Mouse (Mus musculus) right cerebral cortex, adult 2 months (tissue): ENCODE measurements at regions not wholly inside any gene's neighbourhood (a gene's known extent, or its start where the extent isn't known, plus 50 kb on each side); places are given as distances from the start of the nearest gene placed in this dataset.
"Not testable (repeated sequence)": the region's sequence is repeated elsewhere in the genome, so short reads cannot be mapped to it uniquely, and the experiment has no call there.

Experiments
- DNase-seq, 2 experiments: peaks; one replicate each; pipeline ENCODE4 v3.0.0; 2021 to 2022; ENCODE audit warnings: low spot score in 2 of 2

DNA sequence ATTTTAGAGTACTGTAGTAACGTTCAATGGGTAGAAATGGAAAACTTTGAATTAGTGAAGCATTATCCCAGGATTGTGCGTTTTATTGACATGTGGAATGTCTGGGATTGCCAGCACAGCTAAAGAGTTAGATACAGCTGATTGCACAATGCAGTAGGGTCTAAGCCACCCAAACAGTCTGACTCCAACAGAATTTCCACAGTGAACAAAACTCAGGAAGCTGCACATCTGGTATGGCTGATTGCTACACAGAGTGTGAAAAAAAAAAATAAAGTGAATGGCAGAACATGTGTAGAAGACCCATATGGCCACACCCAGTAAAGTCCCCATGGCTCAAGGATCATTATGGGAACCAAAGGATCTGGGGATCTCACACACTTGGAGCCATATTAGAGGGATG, 596.0 kb upstream of the Igfbp3 start:
- no peak for DNase-seq

DNA sequence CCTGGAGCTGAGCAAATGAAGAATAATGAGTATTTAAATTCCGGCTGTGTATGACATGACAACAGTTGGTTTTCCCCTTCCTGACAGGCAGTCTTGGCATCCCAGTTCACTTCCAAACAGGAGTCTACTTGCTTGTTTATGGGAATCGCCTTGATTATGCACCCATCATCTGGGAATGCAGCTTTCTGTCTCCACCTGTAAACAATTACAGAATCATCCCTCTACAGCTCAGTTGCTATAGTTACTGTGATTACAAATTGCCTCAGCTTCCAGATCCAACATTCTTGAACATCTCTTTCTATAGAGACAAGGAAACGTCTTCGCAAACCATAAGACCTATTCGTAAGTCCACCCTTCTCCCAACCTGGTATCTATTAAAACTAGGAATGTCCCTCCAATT, 582.6 kb upstream of the Igfbp3 start:
- peak in 1 of 2 experiments; percentile 2 for DNase-seq

DNA sequence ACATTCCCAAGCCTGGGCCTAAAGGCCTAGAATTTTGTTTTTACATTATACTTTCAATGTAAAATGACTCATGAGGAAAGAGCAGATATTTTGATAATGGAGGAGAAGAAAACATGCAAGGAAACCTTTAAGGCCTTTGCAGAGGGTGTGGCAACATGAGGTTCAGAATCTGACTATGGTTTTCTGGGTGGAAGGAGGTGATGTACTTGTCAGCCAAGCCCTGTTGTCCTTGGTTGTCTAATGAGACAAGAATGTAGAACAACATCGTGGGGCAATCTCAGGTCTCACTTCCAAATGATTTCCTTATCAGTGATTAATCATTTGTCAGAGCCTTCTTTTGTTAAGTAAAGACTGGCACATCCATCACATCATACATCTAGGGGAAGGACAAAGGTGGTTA, 580.5 kb upstream of the Igfbp3 start:
- DNase-seq: no peak

DNA sequence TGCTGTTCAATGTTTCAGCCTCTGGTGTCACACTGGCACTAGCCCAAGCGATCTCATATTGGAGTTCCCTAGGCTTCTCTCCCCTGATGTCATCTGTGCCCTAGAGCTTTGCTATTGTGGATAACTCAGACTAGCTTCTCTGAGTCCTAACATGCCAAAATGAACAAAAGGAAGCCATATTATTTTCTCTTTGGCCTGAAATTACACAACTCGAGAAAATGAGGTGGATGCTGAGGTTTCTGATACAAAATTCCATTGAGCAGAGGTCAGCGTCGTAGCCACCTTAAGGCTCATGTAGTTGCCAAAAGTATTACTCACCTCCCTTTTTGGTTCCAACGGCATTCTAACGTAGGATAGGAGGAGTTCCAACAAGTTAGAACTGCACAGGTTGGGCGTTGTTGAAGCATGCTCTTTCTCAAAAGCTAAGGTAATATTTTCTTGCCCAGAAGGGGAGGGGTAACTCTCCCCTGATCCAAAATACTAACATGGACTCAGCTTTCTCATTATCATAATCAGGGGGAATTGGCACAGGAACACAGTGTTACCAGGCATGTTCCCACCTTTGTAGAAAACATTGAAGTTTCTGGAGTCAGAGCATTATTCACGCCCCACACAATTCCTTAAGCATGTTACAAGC, 566.9 kb upstream of the Igfbp3 start:
- DNase-seq: no peak

DNA sequence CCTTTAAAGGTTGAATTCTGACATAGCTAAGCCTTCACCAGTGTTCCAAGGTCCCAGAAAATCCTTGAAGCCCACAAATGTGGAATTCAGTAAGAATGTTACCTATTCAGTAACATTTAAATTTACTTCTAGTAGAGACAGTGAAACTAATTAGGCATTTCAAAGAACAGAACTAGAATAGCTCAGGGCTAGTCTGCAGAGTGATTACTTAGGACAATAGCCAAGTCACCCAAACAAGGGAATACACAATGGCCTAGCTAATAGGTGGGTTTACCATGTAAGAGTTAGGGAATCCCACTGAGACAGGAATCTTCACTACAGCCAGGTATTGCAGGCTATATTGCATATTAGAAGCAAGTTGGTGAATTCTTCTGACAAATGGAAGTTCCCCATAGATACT, 561.6 kb upstream of the Igfbp3 start:
- not testable (repeated sequence) for DNase-seq

DNA sequence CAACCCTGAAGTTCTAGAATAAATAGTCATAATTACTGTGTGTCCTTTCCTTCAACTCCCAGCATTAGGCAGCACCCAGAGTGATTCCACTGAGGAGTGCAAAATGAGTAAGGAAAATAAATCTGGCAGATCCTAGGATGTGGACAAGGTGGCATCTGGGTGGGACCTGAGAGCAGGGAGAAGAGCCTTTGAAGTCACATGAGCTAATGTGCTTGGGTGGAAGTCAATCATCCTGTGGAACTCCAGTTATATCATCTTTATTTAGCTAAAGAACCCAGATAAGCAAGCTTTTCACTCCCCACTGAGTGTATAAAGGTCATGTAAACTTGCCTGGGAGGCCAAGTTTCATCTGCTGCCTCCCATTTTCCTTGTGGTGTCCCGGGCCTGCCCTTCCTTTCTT, 551.6 kb upstream of the Igfbp3 start:
- no peak for DNase-seq

DNA sequence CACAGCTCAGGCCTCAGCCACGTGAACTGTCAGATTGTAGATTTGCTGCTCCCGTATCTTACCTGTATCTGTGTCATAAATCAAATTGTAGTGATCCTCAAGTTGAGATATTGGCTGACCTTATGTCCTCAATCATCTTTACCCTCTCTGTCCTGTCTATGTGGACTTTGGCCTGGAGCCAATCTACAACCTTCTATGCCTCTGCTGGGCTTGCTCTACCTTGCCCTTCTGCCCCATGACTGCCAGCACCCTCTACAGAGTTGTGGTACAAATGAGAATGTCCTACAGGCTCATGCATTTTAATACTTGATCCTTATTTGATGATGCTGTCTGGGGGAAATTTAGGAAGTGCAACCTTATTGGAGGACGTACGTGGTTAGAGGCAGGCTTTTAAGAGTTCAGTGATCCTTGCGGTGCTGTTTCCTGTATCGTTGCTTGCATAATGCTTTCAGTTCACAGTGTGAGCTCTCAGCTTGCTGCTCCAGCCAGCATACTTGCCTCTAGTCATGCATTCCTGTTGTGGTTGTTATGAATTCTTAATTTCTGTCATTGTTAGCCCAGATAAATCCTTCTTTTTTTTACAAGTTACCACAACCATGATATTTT, 545.2 kb upstream of the Igfbp3 start:
- DNase-seq: no peak
